Mouse (Mus musculus) embryonic facial prominence, embryonic 15.5 days (tissue): Measurements from ENCODE around the gene Mthfsd. TPM values are rescaled to one million over a fixed set of nuclear protein-coding genes. Genes with fewer than 3 reads are reported as not detected.

ENCODE experiments used
- ATAC-seq: fragments of 200-750 bp; cut with Nextera tagmentation; 2 replicates; pipeline ENCODE4 v1.8.0; 2017; ENCODE audit warnings: low read depth, moderate TSS enrichment; ENCODE audit not compliant: insufficient number of reproducible peaks, low FRiP score, low TSS enrichment
- H3K27ac ChIP-seq: fragments of 300-500 bp; sonication (generic); replicated peaks from 2 replicates; pipeline ENCODE4 v1.5.1; 2015; ENCODE audit warnings: mild to moderate bottlenecking, inconsistent platforms
- H3K27me3 ChIP-seq: fragments of 300-500 bp; sonication (generic); 2 replicates; pipeline ENCODE4 v1.6.1; 2015; ENCODE audit warnings: inconsistent platforms
- H3K36me3 ChIP-seq: fragments of 300-500 bp; sonication (generic); 2 replicates; pipeline ENCODE4 v1.6.1; 2015; ENCODE audit warnings: mild to moderate bottlenecking, inconsistent platforms
- H3K4me1 ChIP-seq: fragments of 300-500 bp; sonication (generic); 2 replicates; pipeline ENCODE4 v1.6.1; 2015; ENCODE audit warnings: inconsistent platforms
- H3K4me2 ChIP-seq: fragments of 300-500 bp; sonication (generic); replicated peaks from 2 replicates; pipeline ENCODE4 v1.6.1; 2015; ENCODE audit warnings: mild to moderate bottlenecking, inconsistent platforms
- H3K4me3 ChIP-seq: fragments of 300-500 bp; sonication (generic); replicated peaks from 2 replicates; pipeline ENCODE4 v1.5.1; 2015; ENCODE audit warnings: mild to moderate bottlenecking, inconsistent platforms
- H3K9ac ChIP-seq: fragments of 300-500 bp; sonication (generic); 2 replicates; pipeline ENCODE4 v1.6.1; 2015; ENCODE audit warnings: inconsistent platforms
- H3K9me3 ChIP-seq: fragments of 300-500 bp; sonication (generic); replicated peaks from 2 replicates; pipeline ENCODE4 v1.6.1; 2016; ENCODE audit warnings: inconsistent platforms
- WGBS: fragments of 180-500 bp; shearing (Covaris S2); methylation state at CpG from one replicate; pipeline ENCODE4 v1.1.7; 2015; 5-methylcytosine and 5-hydroxymethylcytosine counted together
- polyA plus RNA-seq: library from polyadenylated mRNA; unstranded; fragments of >200 nt; fragmentation: Nextera tagmentation; extraction: Ambion mirVana; gene quantifications from 2 replicates; pipeline ENCODE4 v1.2.1, GENCODE M21; 2015

The Mthfsd gene
- polyA plus RNA-seq, 1 experiment from 2014 or later, result 58.2 TPM

DNA sequence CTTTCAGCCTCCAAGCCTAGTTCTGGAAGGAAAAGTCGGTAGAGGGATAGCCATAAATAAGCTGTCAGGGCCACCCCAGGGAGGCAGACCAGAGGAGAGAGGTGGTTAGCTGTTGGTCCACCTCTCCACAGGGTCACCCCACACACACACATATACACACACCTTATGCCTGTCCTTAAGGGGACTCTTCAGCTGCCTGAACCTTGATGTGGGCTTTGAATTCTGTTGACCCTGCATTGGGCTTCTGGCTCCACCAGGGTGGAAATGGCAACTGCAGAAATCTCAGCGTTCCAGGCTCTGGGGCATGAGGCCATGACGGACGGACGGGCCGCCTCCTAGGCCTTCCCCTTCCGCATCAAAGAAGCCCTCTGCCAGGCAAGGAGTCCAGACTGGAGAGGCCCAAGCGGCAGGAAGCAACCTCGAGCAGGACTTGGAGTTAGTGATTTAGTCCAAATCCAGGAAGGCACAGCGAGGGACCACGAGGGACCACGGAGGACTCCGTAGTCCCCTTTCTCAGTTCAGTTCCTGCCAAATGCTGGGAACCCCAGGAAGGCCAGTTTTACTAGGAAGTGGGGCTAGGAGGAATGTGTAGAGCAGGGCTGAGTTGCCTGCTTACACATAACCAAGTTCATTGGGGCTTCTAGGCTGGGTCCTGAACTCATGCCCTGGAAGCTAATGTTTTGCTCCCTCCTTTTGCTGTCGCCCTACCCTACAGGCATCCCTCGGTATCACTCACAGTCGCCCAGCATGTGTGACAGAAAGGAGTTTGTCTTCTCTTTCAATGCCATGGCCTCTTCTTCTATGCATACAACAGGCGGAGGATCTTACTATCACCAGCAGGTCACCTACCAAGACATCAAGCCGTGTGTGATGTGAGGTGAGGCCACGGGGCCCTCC is 21.9 kb downstream of the Mthfsd start:
- no peak overlapping the region for H3K9ac ChIP-seq
- peak overlapping the region; percentile 97 for H3K4me2 ChIP-seq
- peak overlapping the region; percentile 56 for H3K4me3 ChIP-seq
- H3K27me3 ChIP-seq, result peaks cover 100% of the 10 kb centered on the region
- no peaks in the 10 kb centered on the region for H3K36me3 ChIP-seq
- WGBS, result 35% methylated on average over 19 of the region's 19 CpGs
- H3K9me3 ChIP-seq, result no peaks in the 10 kb centered on the region
- H3K4me1 ChIP-seq, result peaks cover 41% of the 10 kb centered on the region
- no peak for ATAC-seq
- no peak overlapping the region for H3K27ac ChIP-seq

- no peak for ATAC-seq
- H3K27ac ChIP-seq, result no peak overlapping the region
- H3K4me3 ChIP-seq, result peak overlapping the region; percentile 56
- H3K9ac ChIP-seq, result no peak overlapping the region; the same call in 1 of the 2 replicates
- H3K36me3 ChIP-seq, result no peaks in the 10 kb centered on the region
- H3K4me2 ChIP-seq, result peak overlapping the region; percentile 97
- 73% methylated on average over 3 of the region's 3 CpGs for WGBS
- H3K4me1 ChIP-seq, result peaks cover 40% of the 10 kb centered on the region
- peaks cover 100% of the 10 kb centered on the region for H3K27me3 ChIP-seq
- H3K9me3 ChIP-seq, result no peaks in the 10 kb centered on the region
Observed at GRCm38 (mm10) chr8:121085561-121085960, 22.6 kb downstream of the Mthfsd start.

DNA sequence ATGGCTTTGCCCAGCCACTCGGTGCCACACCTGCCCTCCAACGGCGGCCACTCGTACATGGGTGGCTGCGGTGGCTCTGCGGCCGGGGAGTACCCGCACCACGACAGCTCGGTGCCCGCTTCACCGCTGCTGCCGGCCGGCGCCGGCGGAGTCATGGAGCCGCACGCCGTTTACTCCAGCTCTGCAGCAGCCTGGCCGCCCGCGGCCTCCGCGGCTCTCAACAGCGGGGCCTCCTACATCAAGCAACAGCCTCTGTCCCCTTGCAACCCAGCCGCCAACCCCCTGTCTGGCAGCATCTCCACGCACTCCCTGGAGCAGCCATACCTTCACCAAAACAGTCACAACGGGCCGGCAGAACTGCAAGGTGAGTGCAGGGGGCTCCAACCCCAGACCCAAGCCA is 23.2 kb downstream of the Mthfsd start:
- Histone ChIP-seq H3K9ac (peak overlapping the region; percentile 23; the same call in 1 of the 2 replicates), H3K27ac (no peak overlapping the region)
- WGBS, result 5% methylated on average over 30 of the region's 30 CpGs

DNA sequence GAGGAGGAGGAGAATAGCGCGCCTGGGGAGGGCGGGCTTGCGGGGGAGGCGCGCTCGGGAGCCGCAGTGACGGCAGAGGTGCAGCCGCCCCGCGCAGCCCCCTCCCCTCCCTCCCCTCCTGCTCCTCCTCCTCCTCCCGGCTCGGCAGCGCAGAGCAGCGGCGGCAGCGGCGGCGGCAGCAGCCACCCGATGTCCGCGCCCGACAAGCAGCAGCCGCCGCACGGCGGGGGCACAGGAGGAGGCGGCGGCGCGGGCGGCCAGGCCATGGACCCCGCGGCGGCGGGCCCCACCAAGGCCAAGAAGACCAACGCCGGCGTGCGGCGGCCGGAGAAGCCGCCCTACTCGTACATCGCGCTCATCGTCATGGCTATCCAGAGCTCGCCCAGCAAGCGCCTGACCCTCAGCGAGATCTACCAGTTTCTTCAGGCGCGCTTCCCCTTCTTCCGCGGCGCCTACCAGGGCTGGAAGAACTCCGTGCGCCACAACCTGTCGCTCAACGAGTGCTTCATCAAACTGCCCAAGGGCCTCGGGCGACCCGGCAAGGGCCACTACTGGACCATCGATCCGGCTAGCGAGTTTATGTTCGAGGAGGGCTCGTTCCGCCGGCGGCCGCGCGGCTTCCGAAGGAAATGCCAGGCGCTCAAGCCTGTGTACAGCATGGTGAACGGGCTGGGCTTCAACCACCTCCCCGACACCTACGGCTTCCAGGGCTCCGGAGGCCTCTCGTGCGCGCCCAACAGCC is 23.8 kb downstream of the Mthfsd start, which contains the start of gene Foxf1:
Foxf1 (plus strand) TSS at position 177 of the 742 bp plus-strand sequence.
- peak within 1 kb of the TSS; percentile 75 for H3K27ac ChIP-seq
- peak within 1 kb of the TSS; percentile 23 for H3K9ac ChIP-seq
- H3K4me3 ChIP-seq, result peak within 1 kb of the TSS; percentile 56
- under 1% methylated on average over 46 of the region's 83 CpGs for WGBS
- peak within 1 kb of the TSS; percentile 97 for H3K4me2 ChIP-seq
- peaks cover 38% of the 10 kb centered on the region for H3K4me1 ChIP-seq
- H3K36me3 ChIP-seq, result no peaks in the 10 kb centered on the region
- H3K27me3 ChIP-seq, result peaks cover 100% of the 10 kb centered on the region
- H3K9me3 ChIP-seq, result no peaks in the 10 kb centered on the region
- peak; percentile 66 for ATAC-seq

More for the DNA sequence above, 23.2 kb downstream of the Mthfsd start:
- H3K9me3 ChIP-seq, result no peaks in the 10 kb centered on the region
- H3K27me3 ChIP-seq, result peaks cover 100% of the 10 kb centered on the region
- peak overlapping the region; percentile 56 for H3K4me3 ChIP-seq
- peak overlapping the region; percentile 97 for H3K4me2 ChIP-seq
- ATAC-seq, result no peak
- peaks cover 40% of the 10 kb centered on the region for H3K4me1 ChIP-seq
- H3K36me3 ChIP-seq, result no peaks in the 10 kb centered on the region

- H3K4me1 ChIP-seq, result peaks cover 33% of the 10 kb centered on the region
- H3K9ac ChIP-seq, result peak overlapping the region; percentile 23
- peak overlapping the region; percentile 75 for H3K27ac ChIP-seq
- H3K9me3 ChIP-seq, result no peaks in the 10 kb centered on the region
- peak overlapping the region; percentile 97 for H3K4me2 ChIP-seq
- H3K36me3 ChIP-seq, result no peaks in the 10 kb centered on the region
- no peak; the same call in none of the 2 replicates for ATAC-seq
- peaks cover 100% of the 10 kb centered on the region for H3K27me3 ChIP-seq
- WGBS, result 1% methylated on average over 15 of the region's 27 CpGs
- H3K4me3 ChIP-seq, result peak overlapping the region; percentile 56
Observed at GRCm38 (mm10) chr8:121083936-121084209, 24.3 kb downstream of the Mthfsd start.

DNA sequence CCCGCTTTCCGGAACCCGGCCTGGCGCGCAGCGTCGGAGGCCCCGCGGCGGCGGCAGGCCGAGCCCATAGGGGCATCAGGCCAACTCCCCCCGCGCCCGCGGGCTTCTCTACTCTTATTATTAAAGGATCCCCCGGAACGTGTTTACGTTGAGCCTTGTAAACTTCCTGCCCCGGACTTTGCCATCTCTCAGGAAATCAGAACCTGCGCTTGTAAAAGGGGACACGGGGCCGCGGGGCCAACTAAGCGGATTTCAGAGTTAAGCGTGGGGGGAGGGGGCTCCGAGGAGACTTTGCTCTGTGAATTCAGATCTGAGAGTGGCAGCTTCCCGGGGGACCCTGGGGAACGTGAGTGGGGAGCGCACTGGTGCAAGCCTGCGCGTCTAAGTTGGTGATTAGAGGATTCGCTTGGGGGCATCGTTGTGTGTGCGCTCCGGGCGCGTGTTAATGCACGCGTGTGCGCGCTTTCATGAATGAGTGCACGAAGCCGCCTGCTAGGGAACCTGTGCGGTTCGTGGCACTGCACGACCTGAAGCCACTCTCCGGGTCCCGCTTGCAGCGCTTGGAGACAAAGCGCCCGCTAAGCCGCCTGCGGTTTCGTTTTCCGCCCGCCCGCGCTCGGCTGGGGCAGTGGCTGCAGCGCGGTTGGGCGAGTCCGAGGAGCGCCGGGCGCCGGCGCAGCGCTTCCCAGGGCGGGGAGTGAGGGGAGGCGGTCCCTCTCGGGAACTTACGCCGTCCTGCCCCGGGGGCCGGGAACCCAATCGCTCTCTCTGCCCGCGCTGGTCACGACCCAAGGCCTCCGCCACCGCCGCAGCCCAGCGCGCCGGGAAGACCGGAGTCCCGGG is 24.9 kb downstream of the Mthfsd start:
- peak overlapping the region; percentile 56 for H3K4me3 ChIP-seq
- WGBS, result under 1% methylated on average over 88 of the region's 89 CpGs
- H3K9ac ChIP-seq, result peak overlapping the region; percentile 12; the same call in 1 of the 2 replicates
- H3K36me3 ChIP-seq, result no peaks in the 10 kb centered on the region
- peaks cover 99% of the 10 kb centered on the region for H3K27me3 ChIP-seq
- peak; percentile 77; the same call in 1 of the 2 replicates for ATAC-seq
- H3K4me1 ChIP-seq, result peaks cover 31% of the 10 kb centered on the region
- H3K9me3 ChIP-seq, result no peaks in the 10 kb centered on the region
- peak overlapping the region; percentile 75 for H3K27ac ChIP-seq
- peak overlapping the region; percentile 97 for H3K4me2 ChIP-seq

GRCm38 (mm10) chr8:121082218-121083092 is 25.7 kb downstream of the Mthfsd start:
- H3K27me3 ChIP-seq, result peaks cover 98% of the 10 kb centered on the region
- 1% methylated on average over 57 of the region's 57 CpGs for WGBS
- no peak overlapping the region for H3K9ac ChIP-seq
- H3K4me2 ChIP-seq, result peak overlapping the region; percentile 97
- peak overlapping the region; percentile 56 for H3K4me3 ChIP-seq
- no peaks in the 10 kb centered on the region for H3K9me3 ChIP-seq
- no peaks in the 10 kb centered on the region for H3K36me3 ChIP-seq
- H3K27ac ChIP-seq, result peak overlapping the region; percentile 75
- H3K4me1 ChIP-seq, result peaks cover 31% of the 10 kb centered on the region
- no peak for ATAC-seq

DNA sequence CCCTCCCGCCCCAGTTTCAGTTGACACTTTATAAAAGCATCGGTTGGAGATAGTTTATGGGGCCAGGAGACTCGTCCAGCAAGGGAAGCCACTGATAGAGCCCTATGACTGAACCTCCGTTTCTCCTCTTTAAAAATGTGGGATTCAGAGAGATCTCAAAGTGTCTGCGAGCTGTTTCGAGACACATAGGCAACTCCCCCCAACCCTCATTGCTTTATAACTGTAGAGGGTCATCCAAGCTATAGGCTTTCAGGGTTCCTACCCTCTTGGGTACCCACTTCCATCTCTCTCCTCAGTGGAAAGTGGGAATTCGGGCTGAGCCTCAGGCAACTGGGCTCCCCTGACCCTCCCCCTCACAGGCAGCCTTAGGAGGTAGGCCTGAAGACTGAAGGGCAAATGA is 26.8 kb downstream of the Mthfsd start:
- Histone ChIP-seq H3K4me1 (peaks cover 31% of the 10 kb centered on the region), H3K9me3 (no peaks in the 10 kb centered on the region), H3K27ac (no peak overlapping the region), H3K27me3 (peaks cover 98% of the 10 kb centered on the region), H3K4me3 (no peak overlapping the region), H3K9ac (no peak overlapping the region), H3K4me2 (0 out of 2 replicates have a peak overlapping the region, but pooled peaks have one; percentile 12), H3K36me3 (no peaks in the 10 kb centered on the region)
- WGBS, result 6% methylated on average over 7 of the region's 7 CpGs
- no peak for ATAC-seq

DNA sequence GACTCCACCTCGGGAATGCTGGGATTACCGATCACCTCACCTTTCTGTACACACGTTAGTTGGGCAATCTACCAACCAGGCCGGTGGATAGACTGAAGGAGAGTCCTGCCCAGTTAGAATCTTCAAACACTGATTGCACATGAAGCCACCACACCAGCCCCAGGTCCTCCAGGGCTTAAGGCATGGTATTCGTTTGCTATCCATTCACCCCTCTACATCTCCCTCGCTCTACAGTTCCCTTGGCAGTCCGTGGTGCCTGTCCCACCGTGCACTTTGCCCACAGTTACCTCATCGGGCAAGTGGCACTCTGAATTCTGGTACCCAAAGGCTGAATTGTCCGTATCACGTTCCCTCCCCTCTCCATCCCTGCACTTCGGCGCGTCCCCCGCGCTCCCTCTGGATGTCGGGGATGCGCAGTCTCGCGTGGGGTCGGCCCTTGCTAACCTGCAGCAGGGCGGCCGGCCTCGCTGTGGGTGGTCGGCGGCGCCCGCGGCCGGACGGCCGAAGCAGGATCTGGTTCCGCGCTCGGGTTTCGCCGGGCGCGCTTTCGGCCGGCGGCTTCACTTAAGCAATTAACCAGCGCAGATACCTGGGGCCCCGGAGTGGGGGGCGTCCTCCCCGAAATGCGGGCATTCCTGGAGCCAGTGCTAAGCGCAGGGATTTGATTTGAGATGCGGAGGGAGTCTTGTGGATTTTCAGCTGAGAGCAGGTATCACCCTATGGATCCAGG is 27.7 kb downstream of the Mthfsd start:
- peak overlapping the region; percentile 7 for H3K4me3 ChIP-seq
- no peaks in the 10 kb centered on the region for H3K9me3 ChIP-seq
- peaks cover 31% of the 10 kb centered on the region for H3K4me1 ChIP-seq
- H3K9ac ChIP-seq, result no peak overlapping the region
- peaks cover 98% of the 10 kb centered on the region for H3K27me3 ChIP-seq
- no peaks in the 10 kb centered on the region for H3K36me3 ChIP-seq
- under 1% methylated on average over 49 of the region's 49 CpGs for WGBS
- 0 out of 2 replicates have a peak overlapping the region, but pooled peaks have one; percentile 24 for H3K4me2 ChIP-seq
- no peak overlapping the region for H3K27ac ChIP-seq
- no peak for ATAC-seq
